Mouse (Mus musculus): Measurements from ENCODE around the gene Prss57. TPM values are rescaled to one million over a fixed set of nuclear protein-coding genes. Genes with fewer than 3 reads are reported as not detected.
A peak's percentile ranks its signal among the peaks of the same experiment; 100 is the strongest.

Gene Prss57
- polyA plus RNA-seq, 1 experiment from 2014 or later = not detected

DNA sequence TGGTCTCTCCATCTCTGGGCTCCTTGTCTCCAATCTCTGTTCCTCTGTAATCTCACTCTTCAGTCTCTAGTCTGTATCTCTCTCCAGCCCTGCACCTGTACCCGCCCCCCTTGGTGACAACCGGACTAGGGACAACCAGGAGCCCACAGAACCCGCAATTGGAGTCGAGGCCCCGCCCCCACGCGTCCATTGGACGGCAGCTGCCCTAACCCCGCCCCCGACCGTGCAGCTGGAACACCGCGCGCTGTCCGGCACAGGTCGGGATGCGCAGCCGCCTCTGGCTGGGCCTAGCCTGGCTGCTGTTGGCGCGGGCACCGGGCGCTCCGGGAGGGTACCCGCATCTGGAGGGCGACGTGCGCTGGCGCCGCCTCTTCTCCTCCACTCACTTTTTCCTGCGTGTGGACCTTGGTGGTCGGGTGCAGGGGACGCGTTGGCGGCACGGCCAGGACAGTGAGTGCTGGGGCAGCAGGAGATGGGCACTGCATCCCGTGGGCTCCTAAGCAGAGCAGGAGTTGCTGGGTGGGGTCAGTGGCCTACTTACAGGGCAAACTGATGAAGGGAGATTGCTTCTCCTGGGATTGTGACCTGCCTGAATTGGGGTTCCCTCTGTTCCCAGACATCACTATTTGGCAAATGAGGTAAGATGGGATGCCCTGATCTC, 35.8 kb downstream of the Prss57 start, which contains the start of gene Fgf22:
Gene Fgf22, plus strand, starts transcription at position 221 of the 661 bp plus-strand sequence.
- peaks cover 6% of the 10 kb centered on the region; the same call in 1 of the 2 replicates for H3K4me1 ChIP-seq (ENCODE audit: control insufficient read depth, insufficient read depth, low read length)
- peaks cover 34% of the 10 kb centered on the region for H3K36me3 ChIP-seq (ENCODE audit: control insufficient read depth, insufficient read depth, low read length)
- H3K9ac ChIP-seq (replicated peaks; ENCODE audit: low read depth, low read length) = 0 out of 2 replicates have a peak within 1 kb of the TSS, but pooled peaks have one; percentile 14
- H3K27me3 ChIP-seq (ENCODE audit: control insufficient read depth, insufficient read depth, low read length) = no peaks in the 10 kb centered on the region
- WGBS = 2% methylated on average over 36 of the region's 36 CpGs
- peak; percentile 79; the same call in 1 of the 2 replicates for ATAC-seq (ENCODE audit: insufficient number of reproducible peaks, insufficient read depth, low FRiP score, low read depth)
- peak within 1 kb of the TSS; percentile 19 for H3K4me3 ChIP-seq (ENCODE audit: low read depth, low read length)
- H3K27ac ChIP-seq (ENCODE audit: low read length) = no peak within 1 kb of the TSS
- H3K4me2 ChIP-seq (replicated peaks; ENCODE audit: low read depth, low read length) = peak within 1 kb of the TSS; percentile 52
- H3K9me3 ChIP-seq (ENCODE audit: control insufficient read depth, low read depth, low read length) = no peaks in the 10 kb centered on the region

DNA sequence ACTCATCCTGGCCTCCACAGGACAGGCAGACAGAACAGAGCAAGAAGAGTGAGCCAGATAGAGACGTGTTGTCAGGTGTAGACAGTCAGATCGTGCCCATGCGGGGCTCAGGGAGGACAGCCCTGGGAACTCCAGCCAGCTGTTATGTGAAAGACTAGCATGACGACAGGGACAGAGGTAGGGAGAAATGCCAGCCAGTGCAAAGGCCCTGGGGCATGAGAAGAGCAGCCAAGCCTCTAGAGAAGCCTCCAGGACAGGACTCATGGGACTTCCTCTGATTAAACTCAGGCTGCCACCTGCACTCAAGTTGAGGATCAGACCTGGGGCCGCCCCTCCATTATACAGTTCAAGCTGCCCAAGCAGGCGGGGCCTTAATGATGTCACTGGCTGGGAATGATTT, 42.3 kb downstream of the Prss57 start:
- Histone ChIP-seq H3K9me3 (ENCODE audit: control insufficient read depth, low read depth, low read length) (no peaks in the 10 kb centered on the region), H3K27ac (ENCODE audit: low read length) (no peak overlapping the region), H3K4me2 (replicated peaks; ENCODE audit: low read depth, low read length) (no peak overlapping the region), H3K36me3 (ENCODE audit: control insufficient read depth, insufficient read depth, low read length) (peaks cover 7% of the 10 kb centered on the region; the same call in 1 of the 2 replicates), H3K4me1 (ENCODE audit: control insufficient read depth, insufficient read depth, low read length) (0 out of 2 replicates have a peak, but pooled peaks cover 6% of the 10 kb centered on the region), H3K4me3 (ENCODE audit: low read depth, low read length) (no peak overlapping the region), H3K9ac (replicated peaks; ENCODE audit: low read depth, low read length) (no peak overlapping the region), H3K27me3 (ENCODE audit: control insufficient read depth, insufficient read depth, low read length) (no peaks in the 10 kb centered on the region)
- ATAC-seq (ENCODE audit: insufficient number of reproducible peaks, insufficient read depth, low FRiP score, low read depth) = no peak
- WGBS = 76% methylated on average over 6 of the region's 6 CpGs

DNA sequence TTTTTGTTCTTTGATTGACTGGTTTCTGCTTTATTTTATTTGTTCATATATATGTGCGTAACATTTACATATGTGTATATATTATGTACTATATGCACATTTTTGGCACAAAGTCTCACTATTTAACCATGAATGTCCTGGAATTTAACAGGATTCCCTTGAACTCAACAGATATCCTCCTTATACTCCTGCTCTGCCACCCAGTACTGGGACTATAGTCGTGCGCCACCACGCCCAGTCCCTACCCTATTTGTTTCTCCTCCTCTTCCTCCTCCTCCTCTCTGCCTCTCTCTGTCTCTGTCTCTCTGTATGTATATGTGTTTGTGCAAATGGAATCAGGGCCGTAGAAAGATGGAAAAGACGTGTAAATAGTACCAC, 44.0 kb downstream of the Prss57 start:
- no peaks in the 10 kb centered on the region for H3K27me3 ChIP-seq (ENCODE audit: control insufficient read depth, insufficient read depth, low read length)
- ATAC-seq (ENCODE audit: insufficient number of reproducible peaks, insufficient read depth, low FRiP score, low read depth) = peak; percentile 66
- H3K9me3 ChIP-seq (ENCODE audit: control insufficient read depth, low read depth, low read length) = no peaks in the 10 kb centered on the region
- H3K4me3 ChIP-seq (ENCODE audit: low read depth, low read length) = peak overlapping the region; percentile 57; the same call in 1 of the 2 replicates
- peaks cover 20% of the 10 kb centered on the region for H3K36me3 ChIP-seq (ENCODE audit: control insufficient read depth, insufficient read depth, low read length)
- 21% methylated on average over 6 of the region's 6 CpGs for WGBS
- H3K4me1 ChIP-seq (ENCODE audit: control insufficient read depth, insufficient read depth, low read length) = 0 out of 2 replicates have a peak, but pooled peaks cover 6% of the 10 kb centered on the region
- peak overlapping the region; percentile 54 for H3K4me2 ChIP-seq (replicated peaks; ENCODE audit: low read depth, low read length)
- no peak overlapping the region for H3K9ac ChIP-seq (replicated peaks; ENCODE audit: low read depth, low read length)
- H3K27ac ChIP-seq (ENCODE audit: low read length) = no peak overlapping the region

DNA sequence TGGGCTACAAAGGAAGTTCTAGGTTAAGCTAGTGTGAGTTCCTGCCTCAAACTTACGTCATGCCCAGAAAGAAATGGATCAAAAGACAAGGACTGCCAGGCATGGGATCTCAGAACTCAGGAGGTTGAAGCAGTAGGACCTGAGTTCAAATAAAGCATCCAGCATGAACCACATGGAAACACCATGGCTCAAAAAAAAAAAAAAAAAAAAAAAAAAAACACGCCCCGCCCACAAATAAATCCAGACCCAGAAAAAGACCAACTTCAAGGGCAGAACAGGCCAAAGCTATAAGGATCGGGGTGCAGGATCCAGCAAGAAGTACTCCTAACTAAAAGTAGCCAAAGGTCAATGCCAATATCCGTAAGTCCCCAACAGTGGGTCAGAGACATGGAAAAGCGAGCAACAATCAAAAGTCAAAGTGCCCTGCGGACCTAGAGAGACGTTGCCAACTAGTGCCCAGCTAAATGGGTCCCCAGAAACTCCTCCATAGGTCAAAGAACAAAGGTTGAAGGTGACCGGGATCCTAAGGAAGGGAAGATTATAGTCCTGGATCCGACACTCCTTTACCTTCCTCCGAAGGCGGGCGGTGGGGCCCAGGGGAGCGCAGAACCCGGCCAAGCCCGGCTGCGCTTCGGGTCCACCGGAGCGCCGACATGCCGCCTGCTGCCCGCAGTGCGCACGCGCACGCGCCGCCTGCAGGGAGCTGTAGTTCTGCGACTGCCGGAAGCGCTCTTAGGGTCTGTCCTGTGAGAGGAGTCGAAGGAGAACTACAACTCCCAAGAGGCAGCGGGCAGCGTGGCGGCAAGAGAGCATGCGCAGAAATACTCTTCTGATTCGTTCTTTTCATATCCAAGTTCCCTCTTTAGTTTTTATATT, 44.6 kb downstream of the Prss57 start, which contains the start of gene Polrmt:
Gene Polrmt, minus strand, starts transcription at position 684 of the 876 bp plus-strand sequence.
- H3K4me1 ChIP-seq (ENCODE audit: control insufficient read depth, insufficient read depth, low read length) = 0 out of 2 replicates have a peak, but pooled peaks cover 6% of the 10 kb centered on the region
- 3% methylated on average over 38 of the region's 38 CpGs for WGBS
- H3K9ac ChIP-seq (replicated peaks; ENCODE audit: low read depth, low read length) = peak within 1 kb of the TSS; percentile 55; the same call in 1 of the 2 replicates
- ATAC-seq (ENCODE audit: insufficient number of reproducible peaks, insufficient read depth, low FRiP score, low read depth) = peak; percentile 96
- no peak within 1 kb of the TSS for H3K27ac ChIP-seq (ENCODE audit: low read length)
- peaks cover 26% of the 10 kb centered on the region for H3K36me3 ChIP-seq (ENCODE audit: control insufficient read depth, insufficient read depth, low read length)
- peak within 1 kb of the TSS; percentile 54 for H3K4me2 ChIP-seq (replicated peaks; ENCODE audit: low read depth, low read length)
- H3K4me3 ChIP-seq (ENCODE audit: low read depth, low read length) = peak within 1 kb of the TSS; percentile 57
- H3K27me3 ChIP-seq (ENCODE audit: control insufficient read depth, insufficient read depth, low read length) = no peaks in the 10 kb centered on the region
- H3K9me3 ChIP-seq (ENCODE audit: control insufficient read depth, low read depth, low read length) = no peaks in the 10 kb centered on the region; the same call in 1 of the 2 replicates

DNA sequence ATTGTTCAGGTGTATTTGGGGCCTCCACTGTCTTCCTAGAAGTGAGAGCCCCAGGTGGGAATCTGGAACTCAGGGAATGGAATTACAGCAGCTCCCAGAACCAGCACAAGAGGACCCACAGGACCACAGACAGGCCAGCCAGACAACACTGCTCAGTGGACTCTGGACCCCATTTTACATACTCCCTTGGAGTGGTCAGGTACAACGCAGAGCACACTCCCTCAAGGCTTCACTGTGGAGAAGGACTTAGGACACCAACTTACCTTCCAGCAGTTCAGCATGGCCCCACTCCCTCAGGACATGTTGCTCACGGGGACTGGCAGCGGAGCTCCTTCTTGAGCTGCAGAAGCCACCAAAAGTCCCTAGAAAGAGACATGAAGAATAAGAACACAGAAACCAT, 45.4 kb downstream of the Prss57 start:
- peaks cover 34% of the 10 kb centered on the region for H3K36me3 ChIP-seq (ENCODE audit: control insufficient read depth, insufficient read depth, low read length)
- no peak overlapping the region for H3K9ac ChIP-seq (replicated peaks; ENCODE audit: low read depth, low read length)
- H3K4me1 ChIP-seq (ENCODE audit: control insufficient read depth, insufficient read depth, low read length) = 0 out of 2 replicates have a peak, but pooled peaks cover 6% of the 10 kb centered on the region
- 89% methylated on average over 3 of the region's 3 CpGs for WGBS
- no peak overlapping the region for H3K27ac ChIP-seq (ENCODE audit: low read length)
- peaks cover 6% of the 10 kb centered on the region for H3K9me3 ChIP-seq (ENCODE audit: control insufficient read depth, low read depth, low read length)
- peak overlapping the region; percentile 52 for H3K4me2 ChIP-seq (replicated peaks; ENCODE audit: low read depth, low read length)
- H3K4me3 ChIP-seq (ENCODE audit: low read depth, low read length) = peak overlapping the region; percentile 57; the same call in 1 of the 2 replicates
- ATAC-seq (ENCODE audit: insufficient number of reproducible peaks, insufficient read depth, low FRiP score, low read depth) = no peak
- H3K27me3 ChIP-seq (ENCODE audit: control insufficient read depth, insufficient read depth, low read length) = no peaks in the 10 kb centered on the region

DNA sequence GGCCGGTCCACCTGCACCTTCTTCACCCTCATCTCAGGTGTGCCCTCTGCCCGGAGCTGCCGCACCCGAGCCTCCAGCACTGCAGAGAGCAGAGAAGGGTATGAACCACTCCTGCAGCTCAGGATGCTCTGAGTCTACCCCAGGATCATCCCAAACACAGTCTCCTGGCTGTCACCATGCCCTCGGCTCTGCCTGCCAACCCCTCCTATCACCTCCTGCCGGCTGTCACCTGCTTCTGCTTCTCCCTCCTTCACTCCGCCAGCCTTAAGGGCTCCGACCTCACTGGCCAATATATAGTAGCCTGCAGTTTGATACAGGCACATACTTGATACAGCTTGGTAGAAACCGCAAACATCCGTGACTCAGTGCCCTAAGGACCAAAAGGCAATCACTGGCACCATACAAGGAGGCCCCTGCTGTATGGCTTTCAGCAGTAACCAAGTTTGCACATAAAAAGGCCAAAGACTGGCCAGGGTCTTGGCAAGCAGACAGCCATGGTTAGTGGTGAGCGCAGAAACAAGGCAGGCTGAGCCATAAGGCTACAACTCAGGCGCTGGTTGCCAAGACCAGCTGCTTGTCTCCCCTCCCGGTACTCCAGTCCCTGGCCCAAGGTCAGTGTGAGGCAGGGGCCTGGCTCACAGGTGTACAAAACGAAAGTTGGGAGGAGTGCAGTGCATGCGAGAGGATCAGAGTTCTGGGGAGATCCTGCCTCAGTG, 47.0 kb downstream of the Prss57 start:
- no peak overlapping the region for H3K9ac ChIP-seq (replicated peaks; ENCODE audit: low read depth, low read length)
- H3K4me3 ChIP-seq (ENCODE audit: low read depth, low read length) = no peak overlapping the region
- H3K4me1 ChIP-seq (ENCODE audit: control insufficient read depth, insufficient read depth, low read length) = 0 out of 2 replicates have a peak, but pooled peaks cover 6% of the 10 kb centered on the region
- ATAC-seq (ENCODE audit: insufficient number of reproducible peaks, insufficient read depth, low FRiP score, low read depth) = no peak
- 90% methylated on average over 15 of the region's 15 CpGs for WGBS
- H3K27me3 ChIP-seq (ENCODE audit: control insufficient read depth, insufficient read depth, low read length) = no peaks in the 10 kb centered on the region
- H3K27ac ChIP-seq (ENCODE audit: low read length) = no peak overlapping the region
- H3K4me2 ChIP-seq (replicated peaks; ENCODE audit: low read depth, low read length) = no peak overlapping the region
- H3K36me3 ChIP-seq (ENCODE audit: control insufficient read depth, insufficient read depth, low read length) = peaks cover 50% of the 10 kb centered on the region
- H3K9me3 ChIP-seq (ENCODE audit: control insufficient read depth, low read depth, low read length) = peaks cover 22% of the 10 kb centered on the region

DNA sequence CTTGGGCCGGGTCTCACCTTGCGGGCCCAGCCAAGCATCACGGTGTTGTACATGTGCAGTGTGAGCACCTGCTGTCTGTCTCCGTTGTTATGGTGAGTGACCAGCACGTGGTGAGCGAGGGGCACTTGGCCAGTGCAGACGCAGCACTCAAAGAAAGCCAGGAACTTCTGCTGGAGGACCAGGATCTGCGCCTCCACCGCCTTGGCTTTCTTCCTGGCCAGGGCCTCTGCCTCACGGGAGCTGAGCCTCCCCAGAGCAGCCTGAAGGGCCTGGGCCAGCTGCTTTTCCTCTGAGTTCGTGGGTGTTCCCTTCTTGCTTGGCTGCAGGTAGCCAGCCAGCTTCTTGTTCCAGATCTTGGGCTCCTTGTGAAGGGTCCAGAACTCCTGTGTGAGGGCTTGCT, 47.6 kb downstream of the Prss57 start:
- Histone ChIP-seq H3K9ac (replicated peaks; ENCODE audit: low read depth, low read length) (no peak overlapping the region), H3K36me3 (ENCODE audit: control insufficient read depth, insufficient read depth, low read length) (peaks cover 56% of the 10 kb centered on the region), H3K4me3 (ENCODE audit: low read depth, low read length) (no peak overlapping the region), H3K27ac (ENCODE audit: low read length) (no peak overlapping the region), H3K9me3 (ENCODE audit: control insufficient read depth, low read depth, low read length) (peaks cover 29% of the 10 kb centered on the region), H3K4me1 (ENCODE audit: control insufficient read depth, insufficient read depth, low read length) (0 out of 2 replicates have a peak, but pooled peaks cover 6% of the 10 kb centered on the region), H3K27me3 (ENCODE audit: control insufficient read depth, insufficient read depth, low read length) (no peaks in the 10 kb centered on the region), H3K4me2 (replicated peaks; ENCODE audit: low read depth, low read length) (no peak overlapping the region)
- 91% methylated on average over 11 of the region's 11 CpGs for WGBS
- ATAC-seq (ENCODE audit: insufficient number of reproducible peaks, insufficient read depth, low FRiP score, low read depth) = no peak

DNA sequence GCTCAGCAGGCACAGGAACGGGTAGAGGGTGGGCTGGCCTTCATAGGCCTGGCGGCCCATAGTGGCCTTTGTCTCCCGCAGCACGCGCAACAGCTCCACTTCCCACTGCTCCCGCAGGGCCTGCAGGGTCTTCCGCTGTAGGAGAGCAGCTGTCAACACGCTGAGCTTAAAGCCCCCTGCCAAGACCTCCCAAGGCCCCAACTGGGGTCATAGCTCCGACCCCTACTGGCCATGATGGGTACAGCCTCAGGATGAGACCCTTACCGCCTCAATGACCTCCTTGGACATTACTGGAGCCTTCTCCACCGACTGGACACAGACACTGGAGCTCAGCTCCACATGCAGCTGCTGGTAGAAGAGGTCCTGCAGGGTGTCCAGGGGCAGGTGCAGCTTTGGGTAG, 49.9 kb downstream of the Prss57 start:
- peaks cover 79% of the 10 kb centered on the region for H3K36me3 ChIP-seq (ENCODE audit: control insufficient read depth, insufficient read depth, low read length)
- H3K4me1 ChIP-seq (ENCODE audit: control insufficient read depth, insufficient read depth, low read length) = 0 out of 2 replicates have a peak, but pooled peaks cover 3% of the 10 kb centered on the region
- H3K4me2 ChIP-seq (replicated peaks; ENCODE audit: low read depth, low read length) = no peak overlapping the region
- 80% methylated on average over 11 of the region's 11 CpGs for WGBS
- H3K27ac ChIP-seq (ENCODE audit: low read length) = no peak overlapping the region
- ATAC-seq (ENCODE audit: insufficient number of reproducible peaks, insufficient read depth, low FRiP score, low read depth) = no peak
- H3K27me3 ChIP-seq (ENCODE audit: control insufficient read depth, insufficient read depth, low read length) = no peaks in the 10 kb centered on the region
- H3K9ac ChIP-seq (replicated peaks; ENCODE audit: low read depth, low read length) = no peak overlapping the region
- H3K9me3 ChIP-seq (ENCODE audit: control insufficient read depth, low read depth, low read length) = peaks cover 51% of the 10 kb centered on the region
- H3K4me3 ChIP-seq (ENCODE audit: low read depth, low read length) = no peak overlapping the region
